Mouse (Mus musculus): Measurements from ENCODE around the gene Taok3.

DNA sequence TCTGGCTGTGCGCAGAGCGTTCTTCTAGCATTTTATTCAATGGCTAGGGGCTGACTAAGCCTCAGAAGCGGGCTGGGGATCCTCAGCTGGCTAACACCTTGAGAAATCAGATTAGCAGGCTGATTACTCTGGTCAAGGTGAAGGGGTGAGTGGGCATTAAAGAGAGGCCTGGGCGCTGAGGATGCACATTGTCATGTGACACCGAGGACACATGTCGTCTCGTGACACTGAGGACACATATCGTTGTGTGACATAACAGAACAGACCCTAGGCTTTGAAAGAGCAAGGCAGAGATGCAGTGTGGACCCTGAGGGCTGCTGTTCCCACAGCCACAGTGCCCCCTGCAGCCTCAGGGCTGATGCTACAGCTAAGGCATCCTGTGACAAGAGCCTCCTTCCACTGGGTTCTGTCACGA lies 23.8 kb downstream of the Taok3 start:
- no peak for TF ChIP-seq POLR2A (IDR thresholded peaks at IDR 0.05; ENCODE audit: low read depth, low read length)
- TF ChIP-seq CTCF (IDR thresholded peaks at IDR 0.05; ENCODE audit: borderline replicate concordance, insufficient read depth, low read length), result peak; percentile 92
